Mouse (Mus musculus): ENCODE measurements around the gene Abcb6.

DNA sequence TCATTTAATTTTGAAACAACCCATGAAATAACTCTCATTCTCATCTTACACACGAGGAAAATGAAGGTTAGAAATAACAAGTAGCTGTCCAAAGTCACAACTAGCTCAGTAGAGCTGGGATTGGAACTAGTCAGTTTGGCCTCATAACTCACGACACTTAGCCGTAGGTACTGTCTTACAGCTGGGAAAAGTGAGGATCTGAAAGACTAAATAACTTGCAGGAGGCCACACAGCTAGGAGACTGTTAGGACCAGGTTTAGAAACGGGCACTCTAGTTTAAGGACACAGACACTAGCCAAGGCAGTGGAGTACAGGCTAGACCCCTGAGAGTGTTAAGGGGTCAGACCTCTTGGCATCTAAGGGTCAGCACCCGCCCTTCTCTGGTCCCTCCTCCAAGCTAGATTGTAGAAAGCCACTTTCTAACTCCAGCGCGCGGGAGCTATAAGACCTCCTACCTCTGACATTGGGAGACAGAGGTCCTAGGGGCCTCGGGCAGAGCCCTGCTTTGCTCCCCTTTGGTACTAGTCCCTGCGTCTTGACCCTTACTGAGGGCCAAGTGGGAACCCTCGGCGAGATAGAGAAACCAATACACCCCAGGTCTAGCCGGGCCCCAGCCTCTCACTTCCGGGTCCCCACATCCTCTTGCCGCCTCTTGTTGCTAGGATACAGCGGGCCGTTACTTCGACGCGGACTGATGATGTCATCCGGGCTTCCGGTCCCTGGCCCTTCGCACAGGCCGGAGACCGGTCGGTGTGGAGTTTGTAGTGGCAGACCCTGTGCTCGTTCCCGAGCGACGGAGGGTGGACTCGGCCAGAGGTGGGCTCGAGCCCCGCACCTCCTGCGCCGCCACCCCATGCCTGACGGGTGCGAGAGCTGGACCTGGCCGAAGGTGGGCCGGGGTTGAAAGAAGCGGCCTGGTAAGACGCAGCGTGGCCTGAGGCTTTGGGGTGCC is 30.2 kb upstream of the Abcb6 start, which contains the start of the genes Glb1l and Stk16:
- TF ChIP-seq CTCF (IDR thresholded peaks at IDR 0.05; ENCODE audit: extremely low read depth, insufficient read depth, low read length) (no peak), POLR2A (IDR thresholded peaks at IDR 0.05; ENCODE audit: extremely low read depth, insufficient read depth, low read length) (peak; percentile 73)
